In the genomic region with DNA sequence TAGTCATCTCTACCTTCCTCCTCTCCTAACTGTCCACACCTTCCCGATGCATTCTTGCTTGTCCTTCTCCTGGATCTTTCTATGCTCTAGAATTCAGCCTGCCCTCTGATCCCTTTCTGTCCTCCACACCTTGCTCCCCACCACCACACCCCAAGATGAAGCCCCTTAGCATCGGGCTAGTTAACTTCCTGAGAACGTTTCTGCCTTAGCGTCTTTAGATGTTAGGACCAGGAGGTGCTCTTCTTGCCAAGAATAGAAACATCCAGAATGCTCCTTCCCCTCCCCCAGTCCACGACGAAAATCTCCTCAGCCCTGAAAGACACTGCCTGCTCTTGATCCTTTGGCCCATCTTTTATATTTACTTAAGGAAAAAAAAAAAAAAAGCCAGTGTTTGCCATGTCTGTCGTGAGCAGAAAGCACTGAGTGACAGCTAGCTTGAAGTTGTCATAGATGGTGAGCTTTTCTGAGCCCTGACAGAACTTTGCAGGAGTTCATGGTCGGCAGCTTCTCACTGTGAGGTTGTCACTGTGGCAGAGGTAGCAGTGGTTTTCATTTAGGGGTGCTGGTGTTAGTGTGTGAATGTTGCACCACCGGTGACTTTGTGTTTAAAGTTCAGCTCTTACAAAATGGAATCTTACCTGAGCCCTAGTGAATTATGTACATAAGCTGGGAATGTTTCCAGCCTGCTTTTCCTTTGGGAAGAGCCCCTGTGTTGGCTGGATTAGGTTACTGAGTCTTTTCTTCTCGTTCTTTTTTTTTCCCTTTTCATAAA, we compare ENCODE assay signal across 8 mouse cellular contexts. TPM values are rescaled to one million over a fixed set of nuclear protein-coding genes. Genes with fewer than 3 reads are reported as not detected.
A peak's percentile ranks its signal among the peaks of the same experiment; 100 is the strongest.
DNase-seq lines count a peak whose midpoint lies in the region; ATAC-seq and TF ChIP-seq lines count a peak whose summit lies in the region.

No protein-coding gene starts in this region.

- DNase-seq in CD4-positive, CD25-positive, alpha-beta regulatory T cell, adult 2 months (ENCODE audit: low read depth, low spot score), result peak; percentile 24
- DNase-seq in spleen, adult 2 months (ENCODE audit: low read depth in 1 of 2, low spot score in 2 of 2), result no peak
- DNase-seq in spleen, adult 12 weeks (ENCODE audit: low spot score), result no peak
- no peak for DNase-seq in hindbrain, embryonic 14.5 days (ENCODE audit: low spot score)
- DNase-seq in midbrain, embryonic 14.5 days, result no peak
- DNase-seq in right cerebral cortex, adult 18-20 months, result no peak
- DNase-seq in right cerebral cortex, postnatal 4 days, result no peak

- no peaks in the 10 kb centered on the region; the same call in 1 of the 2 replicates for H3K27me3 ChIP-seq in spleen, adult 2 months (ENCODE audit: control insufficient read depth, insufficient read depth, low read length)
- H3K27me3 ChIP-seq in hindbrain, embryonic 14.5 days (ENCODE audit: control insufficient read depth, insufficient read depth, low read length), result no peaks in the 10 kb centered on the region
- no peaks in the 10 kb centered on the region for H3K27me3 ChIP-seq in midbrain, embryonic 14.5 days (ENCODE audit: control insufficient read depth, insufficient read depth, low read length)

- no peak overlapping the region for H3K27ac ChIP-seq in spleen, adult 2 months (ENCODE audit: insufficient read depth, low read length)
- H3K27ac ChIP-seq in hindbrain, embryonic 14.5 days, result no peak overlapping the region
- no peak overlapping the region for H3K27ac ChIP-seq in midbrain, embryonic 14.5 days (replicated peaks; ENCODE audit: low read depth, low read length)

- no peaks in the 10 kb centered on the region for H3K9me3 ChIP-seq in hindbrain, embryonic 14.5 days (ENCODE audit: control insufficient read depth, low read length)
- no peaks in the 10 kb centered on the region for H3K9me3 ChIP-seq in midbrain, embryonic 14.5 days (ENCODE audit: control insufficient read depth, low read length)

- H3K36me3 ChIP-seq in spleen, adult 2 months (ENCODE audit: control insufficient read depth, insufficient read depth, low read length), result 0 out of 2 replicates have a peak, but pooled peaks cover 2% of the 10 kb centered on the region
- no peaks in the 10 kb centered on the region for H3K36me3 ChIP-seq in hindbrain, embryonic 14.5 days (replicated peaks; ENCODE audit: control insufficient read depth, insufficient read depth)
- 0 out of 2 replicates have a peak, but pooled peaks cover 3% of the 10 kb centered on the region for H3K36me3 ChIP-seq in midbrain, embryonic 14.5 days (ENCODE audit: control insufficient read depth, insufficient read depth, low read length)

- peak overlapping the region; percentile 87; the same call in 1 of the 2 replicates for H3K4me3 ChIP-seq in spleen, adult 2 months (ENCODE audit: extremely low read depth, insufficient read depth, insufficient read length)
- H3K4me3 ChIP-seq in hindbrain, embryonic 14.5 days (replicated peaks; ENCODE audit: low read length), result peak overlapping the region; percentile 97
- peak overlapping the region; percentile 82 for H3K4me3 ChIP-seq in midbrain, embryonic 14.5 days (replicated peaks; ENCODE audit: low read depth, low read length)

- H3K9ac ChIP-seq in hindbrain, embryonic 14.5 days, result peak overlapping the region; percentile 85
- peak overlapping the region; percentile 76 for H3K9ac ChIP-seq in midbrain, embryonic 14.5 days (replicated peaks; ENCODE audit: low read length)

- 20% methylated on average over 10 of the region's 10 CpGs for WGBS in spleen, adult 2 months
- 23% methylated on average over 10 of the region's 10 CpGs for WGBS in hindbrain, embryonic 14.5 days
- 15% methylated on average over 10 of the region's 10 CpGs for WGBS in midbrain, embryonic 14.5 days

- TF ChIP-seq CTCF in spleen, adult 2 months (IDR thresholded peaks at IDR 0.05; ENCODE audit: extremely low read depth, insufficient read depth, insufficient read length, insufficient replicate concordance), result no peak

- H3K4me1 ChIP-seq in spleen, adult 2 months (ENCODE audit: control insufficient read depth, insufficient read depth, insufficient read length), result peaks cover 14% of the 10 kb centered on the region
- H3K4me1 ChIP-seq in hindbrain, embryonic 14.5 days (replicated peaks; ENCODE audit: control insufficient read depth, insufficient read depth, low read length), result peaks cover 26% of the 10 kb centered on the region
- H3K4me1 ChIP-seq in midbrain, embryonic 14.5 days (ENCODE audit: control insufficient read depth, insufficient read depth, low read length), result peaks cover 25% of the 10 kb centered on the region

- no peak for ATAC-seq in CD4-positive, CD25-positive, alpha-beta regulatory T cell, adult 4 months
- ATAC-seq in hindbrain, embryonic 14.5 days (ENCODE audit: low FRiP score), result no peak
- no peak for ATAC-seq in midbrain, embryonic 14.5 days (ENCODE audit: low FRiP score, low TSS enrichment)

- no peak for TF ChIP-seq POLR2A in spleen, adult 2 months (IDR thresholded peaks at IDR 0.05; ENCODE audit: low read depth, low read length)

- H3K4me2 ChIP-seq in hindbrain, embryonic 14.5 days (replicated peaks), result peak overlapping the region; percentile 92
- peak overlapping the region; percentile 79 for H3K4me2 ChIP-seq in midbrain, embryonic 14.5 days (ENCODE audit: low read length)

RNA-seq across cellular contexts. Expression of gene Tent4b, which starts 1.9 kb away (rescaled TPM):
- 10 to 100 TPM in 1 of 2 experiments, 1 to 10 TPM in 1; 7.6 to 13.7 TPM for polyA plus RNA-seq in CD4-positive, CD25-positive, alpha-beta regulatory T cell, adult 4 months (2017; shearing (Covaris generic))
- polyA plus RNA-seq in spleen, adult 2 months (2012; rRNA removed), result 15.3 and 18.1 TPM in 2 replicates
- 17.1 and 18.7 TPM in 2 replicates for polyA plus RNA-seq in hindbrain, embryonic 14.5 days (2014; fragmentation: Nextera tagmentation; extraction: Ambion mirVana)
- 16.0 and 16.3 TPM in 2 replicates for polyA plus RNA-seq in midbrain, embryonic 14.5 days (2014; fragmentation: Nextera tagmentation; extraction: Ambion mirVana)
